Mouse (Mus musculus) midbrain, postnatal 0 days (tissue): ENCODE measurements at regions not wholly inside any gene's neighbourhood (a gene's known extent, or its start where the extent isn't known, plus 50 kb on each side); places are given as distances from the start of the nearest gene placed in this dataset. TPM values are rescaled to one million over a fixed set of nuclear protein-coding genes. Genes with fewer than 3 reads are reported as not detected.
"Not testable (repeated sequence)": the region's sequence is repeated elsewhere in the genome, so short reads cannot be mapped to it uniquely, and the experiment has no call there.

ENCODE experiments used
- ATAC-seq: fragments of 200-750 bp; cut with Nextera tagmentation; 2 replicates; pipeline ENCODE4 v1.8.0; 2017; ENCODE audit warnings: moderate number of reproducible peaks, mild to moderate bottlenecking, moderate TSS enrichment, moderate library complexity; ENCODE audit not compliant: low FRiP score
- DNase-seq: peaks from one replicate; pipeline ENCODE4 v3.0.0-alpha.2; 2015; ENCODE audit warnings: low spot score
- H3K27ac ChIP-seq: fragments of 300-500 bp; sonication (generic); 2 replicates; pipeline ENCODE4 v1.5.1; 2014; ENCODE audit warnings: low read depth, mild to moderate bottlenecking, low read length, mixed read lengths
- H3K27me3 ChIP-seq: fragments of 300-500 bp; sonication (generic); 2 replicates; pipeline ENCODE4 v1.6.1; 2014; ENCODE audit warnings: low read length, control low read depth, mixed read lengths; ENCODE audit not compliant: insufficient read depth
- H3K36me3 ChIP-seq: fragments of 300-500 bp; sonication (generic); 2 replicates; pipeline ENCODE4 v1.6.1; 2014; ENCODE audit warnings: low read length, control low read depth, mixed read lengths; ENCODE audit not compliant: insufficient read depth
- H3K4me1 ChIP-seq: fragments of 300-500 bp; sonication (generic); 2 replicates; pipeline ENCODE4 v1.6.1; 2014; ENCODE audit warnings: mild to moderate bottlenecking, control low read depth, antibody characterized with exemption, low read length, mixed read lengths; ENCODE audit not compliant: insufficient read depth
- H3K4me2 ChIP-seq: fragments of 300-500 bp; sonication (generic); 2 replicates; pipeline ENCODE4 v1.6.1; 2014; ENCODE audit warnings: low read depth, mild to moderate bottlenecking, low read length, mixed read lengths; ENCODE audit not compliant: poor library complexity, severe bottlenecking
- H3K4me3 ChIP-seq: fragments of 300-500 bp; sonication (generic); 2 replicates; pipeline ENCODE4 v1.5.1; 2014; ENCODE audit warnings: low read depth, mild to moderate bottlenecking, low read length, moderate library complexity
- H3K9ac ChIP-seq: fragments of 300-500 bp; sonication (generic); replicated peaks from 2 replicates; pipeline ENCODE4 v1.6.1; 2014; ENCODE audit warnings: mild to moderate bottlenecking, low read length, moderate library complexity, mixed read lengths; ENCODE audit not compliant: poor library complexity, severe bottlenecking
- H3K9me3 ChIP-seq: fragments of 300-500 bp; sonication (generic); 2 replicates; pipeline ENCODE4 v1.6.1; 2016; ENCODE audit warnings: low read length, control low read depth
- CTCF ChIP-seq: IDR thresholded peaks from 2 replicates; pipeline ENCODE4 v1.5.1; 2016; ENCODE audit warnings: antibody characterized with exemption, mild to moderate bottlenecking
- WGBS: fragments of 180-500 bp; shearing (Covaris S2); extraction: QIAGEN DNeasy Blood & Tissue Kit; methylation state at CpG from one replicate; pipeline ENCODE4 v1.1.7; 2014; 5-methylcytosine and 5-hydroxymethylcytosine counted together
- microRNA-seq: library from miRNA; unstranded; fragments of <30 nt; microRNA quantifications from one replicate; pipeline ENCODE4, GENCODE M21; 2016; ENCODE audit warnings: borderline number of aligned reads

GRCm38 (mm10) chr12:77022538-77022937, 60.5 kb upstream of the Max start:
- WGBS: 32% methylated on average over 5 of the region's 5 CpGs
- Histone ChIP-seq H3K4me2 (no peak overlapping the region), H3K27me3 (no peaks in the 10 kb centered on the region), H3K4me1 (no peaks in the 10 kb centered on the region), H3K9ac (no peak overlapping the region), H3K36me3 (no peaks in the 10 kb centered on the region), H3K4me3 (no peak overlapping the region), H3K27ac (no peak overlapping the region), H3K9me3 (no peaks in the 10 kb centered on the region)
- no peak for ATAC-seq
- DNase-seq: no peak
- TF ChIP-seq CTCF: no peak

GRCm38 (mm10) chr12:77021881-77022280, 59.9 kb upstream of the Max start:
- 80% methylated on average over 5 of the region's 5 CpGs for WGBS
- no peak overlapping the region for H3K4me2 ChIP-seq
- H3K9me3 ChIP-seq: no peaks in the 10 kb centered on the region
- H3K27ac ChIP-seq: no peak overlapping the region
- no peaks in the 10 kb centered on the region for H3K4me1 ChIP-seq
- H3K36me3 ChIP-seq: no peaks in the 10 kb centered on the region
- H3K9ac ChIP-seq: no peak overlapping the region
- no peak overlapping the region for H3K4me3 ChIP-seq
- no peak for TF ChIP-seq CTCF
- DNase-seq: no peak
- ATAC-seq: no peak
- H3K27me3 ChIP-seq: no peaks in the 10 kb centered on the region

GRCm38 (mm10) chr12:77019708-77020511, 57.9 kb upstream of the Max start:
- H3K4me3 ChIP-seq: no peak overlapping the region
- H3K27me3 ChIP-seq: no peaks in the 10 kb centered on the region
- H3K36me3 ChIP-seq: no peaks in the 10 kb centered on the region
- no peak overlapping the region for H3K4me2 ChIP-seq
- DNase-seq (peak; percentile 90), ATAC-seq (peak; percentile 80)
- no peaks in the 10 kb centered on the region for H3K9me3 ChIP-seq
- peak; percentile 24; the same call in 1 of the 2 replicates for TF ChIP-seq CTCF
- WGBS: 64% methylated on average over 14 of the region's 14 CpGs
- no peaks in the 10 kb centered on the region for H3K4me1 ChIP-seq
- H3K27ac ChIP-seq: no peak overlapping the region
- no peak overlapping the region for H3K9ac ChIP-seq

GRCm38 (mm10) chr12:77019148-77019547, 57.1 kb upstream of the Max start:
- DNase-seq, H3K27me3 ChIP-seq, ATAC-seq, H3K4me3 ChIP-seq, H3K4me1 ChIP-seq, H3K36me3 ChIP-seq, H3K4me2 ChIP-seq, H3K9ac ChIP-seq, H3K27ac ChIP-seq, H3K9me3 ChIP-seq: not testable (repeated sequence)
- 38% methylated on average over 2 of the region's 2 CpGs for WGBS

- Histone ChIP-seq H3K9me3 (no peaks in the 10 kb centered on the region), H3K4me1 (no peaks in the 10 kb centered on the region), H3K9ac (no peak overlapping the region), H3K27ac (no peak overlapping the region), H3K27me3 (no peaks in the 10 kb centered on the region), H3K4me3 (no peak overlapping the region), H3K36me3 (no peaks in the 10 kb centered on the region), H3K4me2 (no peak overlapping the region)
- TF ChIP-seq CTCF: no peak
- DNase-seq (no peak), ATAC-seq (no peak)
- WGBS: 79% methylated on average over 6 of the region's 6 CpGs
These were observed 56.4 kb upstream of the Max start for GRCm38 (mm10) chr12:77018373-77018772.

GRCm38 (mm10) chr12:77014908-77015307, 52.9 kb upstream of the Max start:
- no peak for TF ChIP-seq CTCF
- DNase-seq: no peak
- WGBS: 86% methylated on average over 2 of the region's 2 CpGs
- Histone ChIP-seq H3K4me2 (no peak overlapping the region), H3K27me3 (no peaks in the 10 kb centered on the region), H3K4me1 (no peaks in the 10 kb centered on the region), H3K27ac (no peak overlapping the region), H3K9ac (no peak overlapping the region), H3K36me3 (no peaks in the 10 kb centered on the region), H3K9me3 (no peaks in the 10 kb centered on the region), H3K4me3 (no peak overlapping the region)
- no peak for ATAC-seq

Small RNAs in the stretch of these regions (microRNA-seq; reads per million reads assigned to microRNA genes)
- not detected for gene Gm22696
